Mouse (Mus musculus): ENCODE results near the gene Kpna1. TPM values are rescaled to one million over a fixed set of nuclear protein-coding genes. Genes with fewer than 3 reads are reported as not detected.

Gene Kpna1
- total RNA-seq, 2 experiments from 2014 or later: 31.9 to 39.1 TPM

- ATAC-seq (ENCODE audit: poor library complexity, severe bottlenecking): no peak
Observed at GRCm38 (mm10) chr16:36067694-36068093, 89.1 kb downstream of the Kpna1 start.

DNA sequence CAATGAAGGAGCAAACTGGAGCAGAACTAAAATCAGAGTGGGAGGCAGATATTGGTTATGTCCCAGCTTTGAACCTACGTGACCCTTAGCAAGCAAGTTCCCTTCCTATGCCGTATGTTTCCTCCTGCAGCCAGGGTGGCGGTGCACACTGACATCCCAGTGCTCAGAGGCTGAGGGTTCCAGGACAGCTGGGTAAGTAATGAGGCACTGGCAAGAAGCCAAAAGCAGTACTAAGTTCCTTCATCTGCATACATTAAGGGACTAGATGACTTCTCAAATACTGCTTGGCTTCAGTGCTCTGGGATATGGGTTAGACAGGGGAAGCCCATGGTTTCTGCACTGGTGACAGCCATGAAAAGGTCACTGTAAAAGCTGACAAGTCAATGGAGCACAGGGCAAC, 89.8 kb downstream of the Kpna1 start:
- no peak for ATAC-seq (ENCODE audit: poor library complexity, severe bottlenecking)

DNA sequence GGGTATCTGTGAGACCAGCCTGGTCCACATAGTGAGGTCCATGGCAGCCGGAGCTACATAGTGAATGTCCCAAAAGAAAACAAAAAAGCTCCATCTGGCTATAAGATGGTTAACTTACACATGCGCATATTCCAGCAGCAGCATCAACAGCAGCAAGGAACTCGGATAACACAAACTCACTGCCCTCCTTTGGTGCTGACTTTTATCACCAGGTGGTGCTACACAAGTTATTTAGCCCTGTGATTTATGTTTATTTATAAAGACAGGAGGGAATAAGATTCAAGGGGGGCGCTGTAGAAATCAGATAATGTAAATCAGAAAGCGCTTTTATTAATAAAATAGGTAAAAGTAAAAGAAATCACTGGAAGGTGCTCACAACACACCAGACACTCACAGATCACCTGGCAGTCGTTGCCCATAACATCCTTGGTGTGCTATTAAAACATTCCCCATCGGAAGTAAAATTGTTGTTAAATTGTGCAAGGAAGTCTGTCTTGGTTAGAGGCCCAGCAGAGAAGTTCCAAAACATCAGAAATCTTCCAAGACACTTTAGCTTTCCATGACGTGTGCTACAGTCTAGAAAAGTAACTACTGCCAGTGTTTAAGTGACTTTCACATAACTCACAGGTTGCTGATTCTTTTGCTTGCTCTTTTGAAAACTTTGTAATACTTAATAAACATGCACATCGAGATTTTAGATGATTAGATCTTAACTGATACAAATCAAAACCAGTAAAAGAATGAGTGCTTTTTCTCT, 91.4 kb downstream of the Kpna1 start:
- no peak for ATAC-seq (ENCODE audit: poor library complexity, severe bottlenecking)

GRCm38 (mm10) chr16:36071071-36071449, 92.5 kb downstream of the Kpna1 start:
- no peak for ATAC-seq (ENCODE audit: poor library complexity, severe bottlenecking)

DNA sequence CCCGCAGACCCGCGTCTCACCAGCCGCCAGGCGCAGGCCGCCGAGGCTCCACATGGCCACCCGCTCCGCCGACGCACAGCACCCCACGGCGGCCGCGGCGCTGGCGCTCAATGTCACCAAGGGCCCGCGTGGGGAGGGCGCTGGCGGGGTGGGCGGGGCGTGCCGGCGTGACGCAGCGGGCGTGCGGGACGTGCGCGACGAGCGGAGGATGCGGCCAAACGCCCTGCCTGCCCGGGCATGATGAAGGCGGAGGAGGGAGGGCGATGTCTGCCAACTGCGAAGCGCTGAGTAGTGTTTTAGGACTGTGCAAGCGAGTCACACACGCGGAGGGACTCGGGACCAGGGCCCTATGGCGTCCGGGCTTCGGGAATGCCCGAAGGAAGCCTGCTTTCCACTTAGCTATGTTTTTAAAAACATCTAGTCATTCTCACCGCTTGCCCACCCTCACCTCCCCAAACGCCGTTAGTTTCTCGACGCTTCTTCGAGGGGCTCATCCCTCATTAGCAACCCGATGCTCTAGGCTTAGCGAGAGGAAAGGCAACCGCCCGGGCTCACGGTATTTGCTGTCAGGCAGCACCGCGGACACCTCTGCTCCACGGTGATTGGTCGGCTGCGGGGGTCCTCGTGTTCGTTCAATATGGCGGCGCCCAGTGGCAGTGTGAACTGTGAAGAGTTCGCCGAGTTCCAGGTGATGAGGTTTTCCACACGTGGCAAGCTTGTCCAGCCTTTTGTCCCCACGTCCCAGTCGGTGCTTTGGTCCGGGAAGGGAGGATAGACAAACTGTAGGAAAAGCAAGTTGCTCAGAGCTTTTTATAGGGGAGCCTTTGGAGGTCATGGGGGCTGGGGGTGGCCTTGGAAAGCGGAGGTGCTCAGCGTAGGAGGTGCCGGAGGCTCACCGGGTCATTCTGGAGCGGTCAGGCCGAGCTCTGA, 93.2 kb downstream of the Kpna1 start, which contains the start of the genes Fam162a and Ccdc58:
Gene Fam162a (minus strand): TSS at position 145 of the 930 bp plus-strand sequence.
Gene Ccdc58 (plus strand): TSS at position 236 of the 930 bp plus-strand sequence.
- peak; percentile 93 for ATAC-seq (ENCODE audit: poor library complexity, severe bottlenecking)

DNA sequence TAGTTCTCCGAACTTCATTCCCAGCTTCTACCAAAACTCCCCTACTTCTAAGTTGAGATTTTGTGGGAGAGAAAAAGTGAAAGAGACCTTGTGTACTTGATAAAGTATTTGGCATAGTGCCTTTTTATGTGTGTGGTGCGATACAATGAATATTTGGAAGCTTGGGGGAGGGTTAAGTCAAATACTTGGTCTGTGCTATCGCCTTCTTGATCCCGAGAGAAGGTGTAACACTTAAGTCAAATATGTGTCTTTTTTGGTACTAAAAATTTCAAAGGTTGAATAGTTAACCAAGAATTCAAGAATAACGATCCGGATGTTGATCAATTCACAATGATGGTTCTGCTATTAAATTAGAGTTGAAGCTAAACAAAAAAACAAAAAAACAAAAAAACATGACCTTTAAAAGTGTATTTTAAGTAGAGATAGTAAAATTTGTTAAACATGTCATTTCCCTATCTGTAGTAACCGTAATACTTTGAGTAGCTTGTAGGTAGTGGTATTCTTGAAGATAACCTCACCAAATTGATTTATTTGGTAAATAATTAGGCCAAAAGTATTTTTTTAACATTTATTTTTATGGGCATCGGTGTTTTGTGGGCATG, 94.0 kb downstream of the Kpna1 start:
- ATAC-seq (ENCODE audit: poor library complexity, severe bottlenecking): no peak

DNA sequence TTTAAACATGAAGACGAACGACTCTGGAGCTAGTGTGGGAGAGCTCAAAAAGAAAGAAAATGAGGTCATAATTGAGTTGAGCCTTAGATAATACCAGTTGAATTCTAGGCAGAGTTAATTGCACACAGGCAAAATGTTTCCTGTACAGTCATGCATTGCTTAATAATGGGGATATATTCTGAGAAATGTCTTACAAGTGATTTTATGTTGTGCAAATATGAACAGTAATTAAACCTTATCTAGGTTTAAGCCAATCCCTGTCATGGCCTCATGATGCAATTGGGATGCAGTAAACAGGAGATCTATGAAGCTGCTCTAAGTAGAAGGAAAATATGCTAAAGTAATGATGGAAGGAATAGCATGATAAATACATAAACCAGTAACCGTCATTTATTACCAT, 96.2 kb downstream of the Kpna1 start:
- no peak for ATAC-seq (ENCODE audit: poor library complexity, severe bottlenecking)

DNA sequence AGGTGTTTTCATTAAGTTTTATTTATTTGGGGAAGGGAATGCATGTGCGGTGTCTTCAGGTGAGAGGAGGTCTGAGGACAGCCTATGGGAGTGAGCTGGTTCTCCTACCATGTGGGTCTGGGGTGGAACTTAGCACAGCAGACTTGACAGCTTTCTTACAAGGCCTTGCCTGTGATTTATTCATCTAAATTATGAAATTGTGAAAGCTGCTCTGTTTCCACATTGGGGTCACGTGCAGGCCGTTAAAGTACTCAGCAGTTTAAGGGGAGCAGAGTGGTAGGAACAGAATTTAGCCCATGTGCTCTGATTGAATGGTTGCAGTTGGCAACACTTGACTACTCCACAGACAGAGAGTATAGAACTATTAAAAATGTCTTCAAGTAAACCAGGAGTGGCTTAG, 101.4 kb downstream of the Kpna1 start:
- ATAC-seq (ENCODE audit: poor library complexity, severe bottlenecking): no peak

Other genes with a start within 250 kb of the Kpna1 start
- gene Dirc2, start 209.4 kb upstream of the Kpna1 start, total RNA-seq (2015): 17.8 and 23.2 TPM in 2 replicates
- 13.0 and 14.1 TPM in 2 replicates for gene Dirc2, start 209.4 kb upstream of the Kpna1 start, total RNA-seq (2017)
- gene Hspbap1, start 208.4 kb upstream of the Kpna1 start, total RNA-seq (2015): 6.6 and 7.3 TPM in 2 replicates
- gene Hspbap1, start 208.4 kb upstream of the Kpna1 start, total RNA-seq (2017): 6.1 and 6.7 TPM in 2 replicates
- 35.4 and 36.6 TPM in 2 replicates for gene Parp14, start 107.2 kb upstream of the Kpna1 start, total RNA-seq (2015)
- 41.9 and 42.4 TPM in 2 replicates for gene Parp14, start 107.2 kb upstream of the Kpna1 start, total RNA-seq (2017)
- gene Parp9, start 40.3 kb upstream of the Kpna1 start, total RNA-seq (2015): 25.0 and 26.3 TPM in 2 replicates
- 48.2 and 63.1 TPM in 2 replicates for gene Parp9, start 40.3 kb upstream of the Kpna1 start, total RNA-seq (2017)
- gene Dtx3l, start 39.6 kb upstream of the Kpna1 start, total RNA-seq (2015): 32.6 and 36.5 TPM in 2 replicates
- 50.0 and 51.3 TPM in 2 replicates for gene Dtx3l, start 39.6 kb upstream of the Kpna1 start, total RNA-seq (2017)
- gene Wdr5b, start 62.4 kb downstream of the Kpna1 start, total RNA-seq (2015): 5.5 and 6.9 TPM in 2 replicates
- gene Wdr5b, start 62.4 kb downstream of the Kpna1 start, total RNA-seq (2017): 11.7 and 12.0 TPM in 2 replicates
- gene Fam162a, start 92.8 kb downstream of the Kpna1 start, total RNA-seq (2015): 42.3 and 54.9 TPM in 2 replicates
- 32.4 and 33.1 TPM in 2 replicates for gene Fam162a, start 92.8 kb downstream of the Kpna1 start, total RNA-seq (2017)
- 24.1 and 29.0 TPM in 2 replicates for gene Ccdc58, start 92.9 kb downstream of the Kpna1 start, total RNA-seq (2015)
- gene Ccdc58, start 92.9 kb downstream of the Kpna1 start, total RNA-seq (2017): 26.9 and 31.5 TPM in 2 replicates
- gene Csta1, start 152.5 kb downstream of the Kpna1 start, total RNA-seq (2015): not detected in 2 replicates
- not detected in 2 replicates for gene Csta1, start 152.5 kb downstream of the Kpna1 start, total RNA-seq (2017)
- gene Stfa2l1, start 178.1 kb downstream of the Kpna1 start, total RNA-seq (2015): 187 and 247 TPM in 2 replicates
- gene Stfa2l1, start 178.1 kb downstream of the Kpna1 start, total RNA-seq (2017): 52.8 and 60.3 TPM in 2 replicates
- 135 and 136 TPM in 2 replicates for gene Gm5483, start 205.5 kb downstream of the Kpna1 start, total RNA-seq (2015)
- gene Gm5483, start 205.5 kb downstream of the Kpna1 start, total RNA-seq (2017): 136 and 159 TPM in 2 replicates
- gene Gm5416, start 231.7 kb downstream of the Kpna1 start, total RNA-seq (2015): 1.0 TPM in 1 of 2 replicates, not detected in the other
- not detected in 2 replicates for gene Gm5416, start 231.7 kb downstream of the Kpna1 start, total RNA-seq (2017)
- 1.1 TPM in 1 of 2 replicates, not detected in the other for gene 2010005H15Rik, start 242.7 kb downstream of the Kpna1 start, total RNA-seq (2015)
- gene 2010005H15Rik, start 242.7 kb downstream of the Kpna1 start, total RNA-seq (2017): not detected in 2 replicates